Mouse (Mus musculus) heart, embryonic 16.5 days (tissue): ENCODE results near the gene Supt6. TPM values are rescaled to one million over a fixed set of nuclear protein-coding genes. Genes with fewer than 3 reads are reported as not detected.

Experiments used
- ATAC-seq: fragments of 200-750 bp; cut with Nextera tagmentation; replicated peaks from 2 replicates; pipeline ENCODE4 v1.8.0; 2017; ENCODE audit warnings: moderate number of reproducible peaks; ENCODE audit not compliant: insufficient read depth, low FRiP score; ENCODE audit errors: extremely low read depth
- H3K27ac ChIP-seq: fragments of 300-500 bp; sonication (generic); 2 replicates; pipeline ENCODE4 v1.5.1; 2014; ENCODE audit warnings: mild to moderate bottlenecking, low read length, control low read depth, moderate library complexity
- H3K27me3 ChIP-seq: fragments of 300-500 bp; sonication (generic); 2 replicates; pipeline ENCODE4 v1.6.1; 2014; ENCODE audit warnings: low read length, mixed read lengths; ENCODE audit not compliant: control insufficient read depth, insufficient read depth
- H3K36me3 ChIP-seq: fragments of 300-500 bp; sonication (generic); 2 replicates; pipeline ENCODE4 v1.6.1; 2014; ENCODE audit not compliant: control insufficient read depth, insufficient read depth
- H3K4me1 ChIP-seq: fragments of 300-500 bp; sonication (generic); 2 replicates; pipeline ENCODE4 v1.6.1; 2014; ENCODE audit warnings: low read length, mixed read lengths; ENCODE audit not compliant: control insufficient read depth, insufficient read depth
- H3K4me2 ChIP-seq: fragments of 300-500 bp; sonication (generic); 2 replicates; pipeline ENCODE4 v1.6.1; 2014; ENCODE audit warnings: low read depth, mild to moderate bottlenecking, control low read depth, low read length
- H3K4me3 ChIP-seq: fragments of 300-500 bp; sonication (generic); 2 replicates; pipeline ENCODE4 v1.5.1; 2014; ENCODE audit warnings: mild to moderate bottlenecking, control low read depth, low read length
- H3K9ac ChIP-seq: fragments of 300-500 bp; sonication (generic); 2 replicates; pipeline ENCODE4 v1.6.1; 2014; ENCODE audit warnings: low read length, control low read depth
- H3K9me3 ChIP-seq: fragments of 300-500 bp; sonication (generic); replicated peaks from 2 replicates; pipeline ENCODE4 v1.6.1; 2016; ENCODE audit warnings: low read length; ENCODE audit not compliant: control insufficient read depth
- WGBS: fragments of 180-500 bp; shearing (Covaris S2); extraction: QIAGEN DNeasy Blood & Tissue Kit; methylation state at CpG from one replicate; pipeline ENCODE4 v1.1.7; 2014; 5-methylcytosine and 5-hydroxymethylcytosine counted together
- microRNA-seq: library from miRNA; unstranded; fragments of <30 nt; microRNA quantifications from one replicate; pipeline ENCODE4, GENCODE M21; 2017
- polyA plus RNA-seq: library from polyadenylated mRNA; unstranded; fragments of >200 nt; fragmentation: Nextera tagmentation; extraction: Ambion mirVana; gene quantifications from 2 replicates; pipeline ENCODE4 v1.2.1, GENCODE M21; 2015

Gene Supt6
- polyA plus RNA-seq, 1 experiment from 2014 or later, result 16.3 TPM

DNA sequence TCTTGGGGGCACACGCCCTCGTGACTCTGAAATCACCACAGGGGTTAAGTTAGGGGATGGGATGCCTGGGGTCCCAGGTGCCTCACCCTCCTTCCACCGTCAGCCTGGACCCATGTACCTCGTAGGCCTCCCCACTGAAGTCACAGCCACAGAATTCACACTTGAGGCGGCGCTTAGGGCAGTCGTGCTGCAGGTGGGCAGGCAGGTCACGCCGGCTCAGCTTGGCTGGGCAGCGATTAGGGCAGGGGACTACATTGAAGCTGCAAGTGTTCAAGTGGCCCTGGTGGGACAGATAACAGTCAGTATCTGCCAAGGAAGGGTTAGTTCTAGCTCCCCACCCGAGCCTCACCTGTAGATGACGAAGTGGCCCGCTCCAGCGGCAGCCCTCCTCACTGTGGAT is 84.6 kb downstream of the Supt6 start:
- Histone ChIP-seq H3K9me3 (no peaks in the 10 kb centered on the region), H3K4me2 (no peak overlapping the region), H3K27me3 (no peaks in the 10 kb centered on the region), H3K27ac (no peak overlapping the region), H3K4me1 (peaks cover 32% of the 10 kb centered on the region), H3K4me3 (no peak overlapping the region), H3K9ac (no peak overlapping the region), H3K36me3 (peaks cover 35% of the 10 kb centered on the region)
- no peak for ATAC-seq
- 87% methylated on average over 14 of the region's 14 CpGs for WGBS

DNA sequence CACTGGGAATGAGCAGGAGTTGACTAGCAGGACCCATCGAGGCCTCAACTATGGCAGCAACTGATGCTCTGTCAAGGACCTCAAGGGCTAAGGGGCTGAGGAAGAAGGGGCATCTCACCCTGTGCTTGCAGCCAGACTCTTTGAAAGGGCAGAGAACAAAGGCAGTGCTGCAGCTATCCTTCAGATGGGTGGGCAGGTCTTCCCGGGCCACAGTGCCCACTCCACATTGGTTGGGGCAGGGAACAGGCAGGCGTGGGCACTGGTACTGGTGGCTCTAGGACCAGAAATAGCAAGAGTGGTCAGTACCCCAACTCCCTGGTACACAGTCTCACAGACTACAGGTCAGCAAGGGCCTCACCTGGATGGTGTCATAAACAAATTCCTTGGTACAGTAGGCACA is 85.1 kb downstream of the Supt6 start:
- H3K9me3 ChIP-seq, result no peaks in the 10 kb centered on the region

DNA sequence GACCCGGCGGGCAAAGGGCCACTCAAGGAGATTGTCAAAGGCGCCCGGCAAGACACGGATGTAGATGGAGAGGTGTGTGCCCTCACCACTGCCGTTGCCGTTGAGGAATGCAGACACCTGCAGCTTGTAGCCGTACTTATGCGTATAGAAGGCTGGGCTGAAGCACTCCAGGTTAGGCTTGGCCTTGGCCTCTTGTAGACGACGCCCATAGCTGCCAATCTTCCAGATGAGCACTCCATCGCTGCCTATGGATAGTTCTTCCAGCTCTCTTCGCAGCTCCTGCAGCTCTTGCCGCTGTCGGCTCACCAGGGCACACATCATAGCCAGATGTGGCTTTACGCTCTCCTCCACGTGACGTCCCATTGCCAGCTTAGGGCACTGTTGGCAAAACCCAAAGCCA is 85.6 kb downstream of the Supt6 start:
- no peaks in the 10 kb centered on the region for H3K9me3 ChIP-seq
- H3K27ac ChIP-seq, result no peak overlapping the region
- 84% methylated on average over 18 of the region's 18 CpGs for WGBS
- H3K9ac ChIP-seq, result no peak overlapping the region
- H3K27me3 ChIP-seq, result no peaks in the 10 kb centered on the region
- no peak overlapping the region for H3K4me3 ChIP-seq
- peaks cover 43% of the 10 kb centered on the region for H3K36me3 ChIP-seq
- peaks cover 25% of the 10 kb centered on the region for H3K4me1 ChIP-seq
- H3K4me2 ChIP-seq, result no peak overlapping the region
- no peak for ATAC-seq

More for the DNA sequence above, 85.1 kb downstream of the Supt6 start:
- peaks cover 27% of the 10 kb centered on the region for H3K4me1 ChIP-seq
- no peak overlapping the region for H3K4me2 ChIP-seq
- H3K36me3 ChIP-seq, result peaks cover 38% of the 10 kb centered on the region
- H3K27me3 ChIP-seq, result no peaks in the 10 kb centered on the region
- no peak overlapping the region for H3K9ac ChIP-seq
- 90% methylated on average over 3 of the region's 3 CpGs for WGBS
- no peak for ATAC-seq
- no peak overlapping the region for H3K4me3 ChIP-seq
- no peak overlapping the region for H3K27ac ChIP-seq

DNA sequence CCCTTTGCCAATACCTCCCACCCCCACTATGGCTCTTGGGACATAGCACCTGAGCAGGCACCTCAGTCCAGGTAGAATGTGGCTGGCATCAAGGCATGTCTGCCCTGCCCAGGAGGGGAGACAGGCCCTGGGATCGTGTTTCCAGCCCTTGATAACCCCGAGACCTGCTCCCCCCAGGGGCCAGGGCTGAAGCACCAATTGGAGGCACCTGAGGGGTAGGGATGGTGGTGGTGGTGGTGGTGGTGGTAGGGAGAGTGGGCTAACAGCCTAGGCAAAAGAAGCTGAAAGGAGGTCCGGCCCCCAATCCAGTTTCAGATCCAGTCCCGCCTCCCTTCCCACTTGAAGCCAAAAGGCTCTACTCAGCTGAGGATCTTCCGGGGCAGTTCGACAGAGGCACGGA is 86.2 kb downstream of the Supt6 start:
- Histone ChIP-seq H3K9ac (no peak overlapping the region), H3K36me3 (peaks cover 48% of the 10 kb centered on the region), H3K27me3 (no peaks in the 10 kb centered on the region), H3K9me3 (no peaks in the 10 kb centered on the region), H3K4me3 (no peak overlapping the region), H3K4me1 (peaks cover 25% of the 10 kb centered on the region), H3K4me2 (no peak overlapping the region), H3K27ac (no peak overlapping the region)
- WGBS, result 69% methylated on average over 7 of the region's 7 CpGs
- ATAC-seq, result no peak

DNA sequence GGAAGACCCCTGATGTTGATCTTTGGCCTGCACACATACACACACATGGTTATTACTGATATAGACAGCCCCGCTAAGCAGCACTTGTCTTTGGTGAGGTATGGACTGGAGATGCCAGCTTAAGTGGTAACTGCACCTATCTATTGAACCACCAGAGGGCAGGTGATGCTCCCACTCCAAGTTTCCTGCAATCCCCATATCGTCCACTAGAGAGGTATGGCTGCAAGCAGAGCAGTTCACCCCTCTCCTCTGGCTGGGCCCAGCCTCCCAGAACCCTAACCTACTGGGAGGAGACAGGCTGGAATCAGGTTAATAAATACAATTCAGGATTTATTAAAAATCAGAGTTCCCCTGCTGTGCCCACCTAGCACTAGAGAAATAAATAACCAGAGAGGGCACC is 86.7 kb downstream of the Supt6 start:
- Histone ChIP-seq H3K9me3 (no peaks in the 10 kb centered on the region), H3K4me1 (peaks cover 25% of the 10 kb centered on the region), H3K9ac (no peak overlapping the region), H3K27ac (no peak overlapping the region), H3K4me2 (no peak overlapping the region), H3K4me3 (no peak overlapping the region), H3K36me3 (peaks cover 52% of the 10 kb centered on the region), H3K27me3 (no peaks in the 10 kb centered on the region)
- WGBS, result 21% methylated on average over 2 of the region's 2 CpGs
- peak; percentile 10; the same call in 1 of the 2 replicates for ATAC-seq

Small RNA genes lying within 50 kb of the gene (microRNA-seq; reads per million reads assigned to microRNA genes)
- 0.59 reads per million for gene Mir7653

Other genes starting within 250 kb of the Supt6 start
- 12.3 and 12.6 TPM in 2 replicates for gene Dhrs13, start 213.7 kb downstream of the Supt6 start, polyA plus RNA-seq
- gene Flot2, start 208.1 kb downstream of the Supt6 start, polyA plus RNA-seq, result 109 and 112 TPM in 2 replicates
- 27.6 TPM in 2 replicates for gene Eral1, start 165.6 kb downstream of the Supt6 start, polyA plus RNA-seq
- 14.9 and 15.2 TPM in 2 replicates for gene Fam222b, start 151.3 kb downstream of the Supt6 start, polyA plus RNA-seq
- gene Traf4, start 80.4 kb downstream of the Supt6 start, polyA plus RNA-seq, result 37.3 and 39.1 TPM in 2 replicates
- gene Nek8, start 69.3 kb downstream of the Supt6 start, polyA plus RNA-seq, result 17.7 TPM in 2 replicates
- gene Tlcd1, start 69.3 kb downstream of the Supt6 start, polyA plus RNA-seq, result 14.2 and 16.1 TPM in 2 replicates
- gene Rpl23a, start 62.4 kb downstream of the Supt6 start, polyA plus RNA-seq, result 708 and 711 TPM in 2 replicates
- gene Rab34, start 57.6 kb downstream of the Supt6 start, polyA plus RNA-seq, result 51.5 and 60.8 TPM in 2 replicates
- 2.4 and 2.6 TPM in 2 replicates for gene Proca1, start 52.6 kb downstream of the Supt6 start, polyA plus RNA-seq
- 58.0 and 64.5 TPM in 2 replicates for gene Sdf2, start 241 bp downstream of the Supt6 start, polyA plus RNA-seq
- gene 2610507B11Rik, start 15.8 kb upstream of the Supt6 start, polyA plus RNA-seq, result 67.1 and 70.8 TPM in 2 replicates
- gene BC030499, start 44.9 kb upstream of the Supt6 start, polyA plus RNA-seq, result 0.32 and 0.51 TPM in 2 replicates
- gene Spag5, start 55.5 kb upstream of the Supt6 start, polyA plus RNA-seq, result 27.7 and 28.5 TPM in 2 replicates
- 29.0 and 30.7 TPM in 2 replicates for gene Aldoc, start 77.0 kb upstream of the Supt6 start, polyA plus RNA-seq
- 52.3 and 56.3 TPM in 2 replicates for gene Pigs, start 82.4 kb upstream of the Supt6 start, polyA plus RNA-seq
- 34.0 and 37.1 TPM in 2 replicates for gene Unc119, start 97.5 kb upstream of the Supt6 start, polyA plus RNA-seq
- gene Foxn1, start 140.6 kb upstream of the Supt6 start, polyA plus RNA-seq, result 4.1 and 7.9 TPM in 2 replicates
- 0.10 and 0.70 TPM in 2 replicates for gene Slc13a2, start 176.2 kb upstream of the Supt6 start, polyA plus RNA-seq
- gene Slc46a1, start 219.7 kb upstream of the Supt6 start, polyA plus RNA-seq, result 6.1 and 7.2 TPM in 2 replicates